Mouse (Mus musculus): ENCODE measurements around the gene Rpl3l. TPM values are rescaled to one million over a fixed set of nuclear protein-coding genes. Genes with fewer than 3 reads are reported as not detected.
"Not testable (repeated sequence)": the region's sequence is repeated elsewhere in the genome, so short reads cannot be mapped to it uniquely, and the experiment has no call there.

The Rpl3l gene
- polyA plus RNA-seq, 1 experiment from 2014 or later = not detected

GRCm38 (mm10) chr17:24705821-24706220 is 21.8 kb upstream of the Rpl3l start:
- Histone ChIP-seq H3K27ac (no peak overlapping the region), H3K9me3 (no peaks in the 10 kb centered on the region), H3K36me3 (peaks cover 49% of the 10 kb centered on the region), H3K27me3 (ENCODE audit: insufficient read depth, poor library complexity, severe bottlenecking) (no peaks in the 10 kb centered on the region), H3K4me3 (peak overlapping the region; percentile 93), H3K4me1 (replicated peaks) (peaks cover 16% of the 10 kb centered on the region)
- WGBS = 92% methylated on average over 3 of the region's 3 CpGs
- DNase-seq (ENCODE audit: low spot score) = no peak

GRCm38 (mm10) chr17:24706982-24707800 is 20.4 kb upstream of the Rpl3l start, which contains the start of gene Tbl3:
TSS of gene Tbl3 (minus strand) at chr17:24707660.
- 4% methylated on average over 32 of the region's 32 CpGs for WGBS
- peak; percentile 95 for DNase-seq (ENCODE audit: low spot score)
- H3K27ac ChIP-seq = peak within 1 kb of the TSS; percentile 90
- peaks cover 36% of the 10 kb centered on the region for H3K36me3 ChIP-seq
- H3K4me1 ChIP-seq (replicated peaks) = peaks cover 16% of the 10 kb centered on the region
- H3K9me3 ChIP-seq = no peaks in the 10 kb centered on the region
- peak within 1 kb of the TSS; percentile 93 for H3K4me3 ChIP-seq
- H3K27me3 ChIP-seq (ENCODE audit: insufficient read depth, poor library complexity, severe bottlenecking) = no peaks in the 10 kb centered on the region

GRCm38 (mm10) chr17:24707801-24708425 is 19.7 kb upstream of the Rpl3l start:
- H3K4me1 ChIP-seq (replicated peaks) = peaks cover 16% of the 10 kb centered on the region
- 9% methylated on average over 24 of the region's 24 CpGs for WGBS
- H3K4me3 ChIP-seq = peak overlapping the region; percentile 93
- H3K27ac ChIP-seq = peak overlapping the region; percentile 90
- no peaks in the 10 kb centered on the region for H3K9me3 ChIP-seq
- DNase-seq (ENCODE audit: low spot score) = peak; percentile 34
- no peaks in the 10 kb centered on the region for H3K27me3 ChIP-seq (ENCODE audit: insufficient read depth, poor library complexity, severe bottlenecking)
- peaks cover 28% of the 10 kb centered on the region for H3K36me3 ChIP-seq

GRCm38 (mm10) chr17:24708646-24709045 is 19.0 kb upstream of the Rpl3l start:
- WGBS = 43% methylated on average over 2 of the region's 2 CpGs
- no peak for DNase-seq (ENCODE audit: low spot score)
- H3K27me3 ChIP-seq (ENCODE audit: insufficient read depth, poor library complexity, severe bottlenecking) = no peaks in the 10 kb centered on the region
- peaks cover 21% of the 10 kb centered on the region for H3K36me3 ChIP-seq
- H3K9me3 ChIP-seq = no peaks in the 10 kb centered on the region
- H3K4me1 ChIP-seq (replicated peaks) = peaks cover 16% of the 10 kb centered on the region
- H3K27ac ChIP-seq = no peak overlapping the region
- peak overlapping the region; percentile 93; the same call in 1 of the 2 replicates for H3K4me3 ChIP-seq

GRCm38 (mm10) chr17:24715556-24715955 is 12.1 kb upstream of the Rpl3l start:
- Histone ChIP-seq H3K9me3 (no peaks in the 10 kb centered on the region), H3K36me3 (peaks cover 36% of the 10 kb centered on the region), H3K27me3 (ENCODE audit: insufficient read depth, poor library complexity, severe bottlenecking) (no peaks in the 10 kb centered on the region), H3K4me3 (no peak overlapping the region), H3K4me1 (replicated peaks) (peaks cover 12% of the 10 kb centered on the region), H3K27ac (no peak overlapping the region)
- 74% methylated on average over 6 of the region's 6 CpGs for WGBS
- DNase-seq (ENCODE audit: low spot score) = no peak

GRCm38 (mm10) chr17:24716166-24716682 is 11.4 kb upstream of the Rpl3l start:
- Histone ChIP-seq H3K4me3 (peak overlapping the region; percentile 9; the same call in 1 of the 2 replicates), H3K4me1 (replicated peaks) (peaks cover 14% of the 10 kb centered on the region)

GRCm38 (mm10) chr17:24717943-24718342 is 9.7 kb upstream of the Rpl3l start, which contains the start of the genes Rnf151 and Rps2:
TSS of gene Rnf151 (minus strand) at chr17:24718063.
TSS of gene Rps2 (plus strand) at chr17:24718116.
- H3K9me3 ChIP-seq = no peaks in the 10 kb centered on the region
- peak within 1 kb of the TSS; percentile 82 for H3K4me3 ChIP-seq
- peaks cover 31% of the 10 kb centered on the region for H3K4me1 ChIP-seq (replicated peaks)
- 0 out of 2 replicates have a peak within 1 kb of the TSS, but pooled peaks have one; percentile 94 for H3K27ac ChIP-seq
- H3K36me3 ChIP-seq = peaks cover 56% of the 10 kb centered on the region
- no peaks in the 10 kb centered on the region for H3K27me3 ChIP-seq (ENCODE audit: insufficient read depth, poor library complexity, severe bottlenecking)
- DNase-seq (ENCODE audit: low spot score) = no peak
- 84% methylated on average over 4 of the region's 4 CpGs for WGBS

More at GRCm38 (mm10) chr17:24716166-24716682, 11.4 kb upstream of the Rpl3l start:
- Histone ChIP-seq H3K9me3 (no peaks in the 10 kb centered on the region), H3K36me3 (peaks cover 41% of the 10 kb centered on the region), H3K27me3 (ENCODE audit: insufficient read depth, poor library complexity, severe bottlenecking) (no peaks in the 10 kb centered on the region), H3K27ac (no peak overlapping the region)
- no peak for DNase-seq (ENCODE audit: low spot score)
- WGBS = 94% methylated on average over 15 of the region's 15 CpGs

- not testable (repeated sequence) for H3K9me3 ChIP-seq; DNase-seq (ENCODE audit: low spot score); H3K27me3 ChIP-seq (ENCODE audit: insufficient read depth, poor library complexity, severe bottlenecking)
- WGBS = 65% methylated on average over 5 of the region's 5 CpGs
- Histone ChIP-seq H3K36me3 (peaks cover 56% of the 10 kb centered on the region), H3K4me3 (peak overlapping the region; percentile 82), H3K4me1 (replicated peaks) (peaks cover 40% of the 10 kb centered on the region), H3K27ac (peak overlapping the region; percentile 94)
These were observed 8.7 kb upstream of the Rpl3l start for GRCm38 (mm10) chr17:24718938-24719337.

- Histone ChIP-seq H3K4me1 (replicated peaks) (peaks cover 44% of the 10 kb centered on the region), H3K27me3 (ENCODE audit: insufficient read depth, poor library complexity, severe bottlenecking) (no peaks in the 10 kb centered on the region), H3K27ac (peak overlapping the region; percentile 94), H3K9me3 (no peaks in the 10 kb centered on the region), H3K4me3 (peak overlapping the region; percentile 82), H3K36me3 (peaks cover 56% of the 10 kb centered on the region)
- under 1% methylated on average over 61 of the region's 61 CpGs for WGBS
- DNase-seq (ENCODE audit: low spot score) = peak; percentile 99
These were observed 8.0 kb upstream of the Rpl3l start for GRCm38 (mm10) chr17:24719494-24720222.

GRCm38 (mm10) chr17:24720616-24721015 is 7.0 kb upstream of the Rpl3l start:
- Histone ChIP-seq H3K27ac (peak overlapping the region; percentile 94), H3K4me1 (replicated peaks) (peaks cover 44% of the 10 kb centered on the region), H3K36me3 (peaks cover 53% of the 10 kb centered on the region), H3K4me3 (peak overlapping the region; percentile 82)
- H3K27me3 ChIP-seq (ENCODE audit: insufficient read depth, poor library complexity, severe bottlenecking); H3K9me3 ChIP-seq: not testable (repeated sequence)
- 1% methylated on average over 11 of the region's 11 CpGs for WGBS
- peak; percentile 14 for DNase-seq (ENCODE audit: low spot score)

GRCm38 (mm10) chr17:24721383-24721955 is 6.2 kb upstream of the Rpl3l start:
- Histone ChIP-seq H3K36me3 (peaks cover 44% of the 10 kb centered on the region), H3K4me3 (peak overlapping the region; percentile 82), H3K4me1 (replicated peaks) (peaks cover 44% of the 10 kb centered on the region)
- WGBS = 70% methylated on average over 7 of the region's 7 CpGs
- H3K27ac ChIP-seq; H3K27me3 ChIP-seq (ENCODE audit: insufficient read depth, poor library complexity, severe bottlenecking); H3K9me3 ChIP-seq; DNase-seq (ENCODE audit: low spot score): not testable (repeated sequence)

Data from hindbrain, embryonic 10.5 days (tissue).